Mouse (Mus musculus) CH12.LX (cell line): ENCODE data around the gene Krtcap3. TPM values are rescaled to one million over a fixed set of nuclear protein-coding genes. Genes with fewer than 3 reads are reported as not detected.
A peak's percentile ranks its signal among the peaks of the same experiment; 100 is the strongest.
"Not testable (repeated sequence)": the region's sequence is repeated elsewhere in the genome, so short reads cannot be mapped to it uniquely, and the experiment has no call there.

ENCODE experiments used
- DNase-seq: peaks from one replicate; pipeline ENCODE4 v3.0.0-alpha.2; 2013; ENCODE audit errors: extremely low read depth
- H3K27ac ChIP-seq: 2 replicates; pipeline ENCODE4 v1.5.1; 2012; ENCODE audit warnings: low read depth, mild to moderate bottlenecking, control low read depth, moderate library complexity; ENCODE audit not compliant: insufficient read depth
- H3K27me3 ChIP-seq: replicated peaks from 2 replicates; pipeline ENCODE3; 2012; ENCODE audit warnings: inconsistent platforms
- H3K36me3 ChIP-seq, 2 experiments: replicated peaks in 1 of 2; 2 replicates each; pipeline versions ENCODE3 to v1.6.1; 2012; ENCODE audit warnings: inconsistent platforms in 1 of 2, low read length in 1 of 2, mild to moderate bottlenecking in 1 of 2, mixed read lengths in 1 of 2, moderate library complexity in 1 of 2; ENCODE audit not compliant: control insufficient read depth in 1 of 2, insufficient read depth in 1 of 2
- H3K4me1 ChIP-seq, 2 experiments: 2 replicates each; pipeline ENCODE4 v1.6.1; 2012; ENCODE audit warnings: inconsistent platforms in 1 of 2, moderate library complexity in 1 of 2; ENCODE audit not compliant: insufficient read depth in 2 of 2, control insufficient read depth in 1 of 2
- H3K4me2 ChIP-seq: 2 replicates; pipeline ENCODE4 v1.6.1; 2012; ENCODE audit warnings: low read depth, mild to moderate bottlenecking, control low read depth; ENCODE audit not compliant: poor library complexity, insufficient read depth, severe bottlenecking
- H3K4me3 ChIP-seq, 3 experiments: fragments of 150-350 bp in 1 of 3; sonication (generic) in 1 of 3; replicated peaks in 1 of 3; 2 replicates each; pipeline versions ENCODE3 to v1.5.1; 2011 to 2012; ENCODE audit warnings: low read depth in 2 of 3, low read length in 2 of 3, mild to moderate bottlenecking in 2 of 3, moderate library complexity in 2 of 3, control low read depth in 1 of 3, improper control_type of control experiment in 1 of 3, inconsistent platforms in 1 of 3, mixed read lengths in 1 of 3; ENCODE audit not compliant: poor library complexity in 1 of 3
- H3K79me2 ChIP-seq: replicated peaks from 2 replicates; pipeline ENCODE4 v1.6.1; 2012; ENCODE audit warnings: mild to moderate bottlenecking, moderate library complexity; ENCODE audit not compliant: control insufficient read depth, poor library complexity, insufficient read depth, severe bottlenecking; ENCODE audit errors: extremely low read depth
- H3K9ac ChIP-seq: 2 replicates; pipeline ENCODE4 v1.6.1; 2012; ENCODE audit warnings: low read depth, mild to moderate bottlenecking, control low read depth, moderate library complexity; ENCODE audit not compliant: insufficient read depth
- H3K9me3 ChIP-seq: replicated peaks from 2 replicates; pipeline ENCODE3; 2012; ENCODE audit warnings: low read length, inconsistent platforms, mixed read lengths
- BHLHE40 ChIP-seq: IDR thresholded peaks from 2 replicates; pipeline ENCODE4 v1.6.1; 2011; ENCODE audit warnings: mild to moderate bottlenecking, low read depth, low read length, improper control_type of control experiment
- CHD1 ChIP-seq: IDR thresholded peaks from 2 replicates; pipeline ENCODE4 v1.6.1; 2012; ENCODE audit warnings: low read depth, low read length, improper control_type of control experiment, inconsistent platforms
- CHD2 ChIP-seq: IDR thresholded peaks from 2 replicates; pipeline ENCODE4 v1.6.1; 2011; ENCODE audit warnings: low read length, improper control_type of control experiment
- CTCF ChIP-seq, 2 experiments: IDR thresholded peaks in 1 of 2; conservative IDR thresholded peaks in 1 of 2; 2 replicates each; pipeline ENCODE4 v1.5.1; 2011 to 2012; ENCODE audit warnings: low read depth in 2 of 2, low read length in 2 of 2, improper control_type of control experiment in 1 of 2, inconsistent platforms in 1 of 2, mild to moderate bottlenecking in 1 of 2, moderate library complexity in 1 of 2
- ELF1 ChIP-seq: IDR thresholded peaks from 2 replicates; pipeline ENCODE4 v1.6.1; 2014; ENCODE audit warnings: low read depth, mild to moderate bottlenecking, inconsistent platforms, low read length, improper control_type of control experiment
- HCFC1 ChIP-seq: IDR thresholded peaks from 2 replicates; pipeline ENCODE4 v1.6.1; 2012; ENCODE audit warnings: low read depth, mild to moderate bottlenecking, inconsistent platforms, low read length, improper control_type of control experiment
- IRF4 ChIP-seq: IDR thresholded peaks from 2 replicates; pipeline ENCODE4 v1.6.1; 2014; ENCODE audit warnings: low read depth, mild to moderate bottlenecking, inconsistent platforms, low read length, improper control_type of control experiment
- JUN ChIP-seq: IDR thresholded peaks from 2 replicates; pipeline ENCODE4 v1.6.1; 2011; ENCODE audit warnings: low read depth, mild to moderate bottlenecking, low read length, improper control_type of control experiment, moderate library complexity; ENCODE audit not compliant: insufficient read depth
- JUND ChIP-seq: conservative IDR thresholded peaks from 2 replicates; pipeline ENCODE4 v1.6.1; 2011; ENCODE audit warnings: low read depth, low read length, improper control_type of control experiment
- KAT2A ChIP-seq: IDR thresholded peaks from 2 replicates; pipeline ENCODE4 v1.6.1; 2012; ENCODE audit warnings: low read length, improper control_type of control experiment, inconsistent platforms; ENCODE audit not compliant: insufficient replicate concordance
- MAFK ChIP-seq: IDR thresholded peaks from 2 replicates; pipeline ENCODE4 v1.6.1; 2011; ENCODE audit warnings: low read length, improper control_type of control experiment; ENCODE audit not compliant: insufficient replicate concordance
- MAX ChIP-seq: IDR thresholded peaks from 2 replicates; pipeline ENCODE4 v1.6.1; 2011; ENCODE audit warnings: low read length, improper control_type of control experiment
- MAZ ChIP-seq: IDR thresholded peaks from 2 replicates; pipeline ENCODE4 v1.6.1; 2012; ENCODE audit warnings: low read depth, mild to moderate bottlenecking, inconsistent platforms, low read length, improper control_type of control experiment, moderate library complexity
- MEF2A ChIP-seq: IDR thresholded peaks from 2 replicates; pipeline ENCODE4 v1.6.1; 2014; ENCODE audit warnings: low read depth, mild to moderate bottlenecking, inconsistent platforms, low read length, improper control_type of control experiment, borderline replicate concordance
- MXI1 ChIP-seq: IDR thresholded peaks from 2 replicates; pipeline ENCODE4 v1.6.1; 2011; ENCODE audit warnings: mild to moderate bottlenecking, low read depth, low read length, improper control_type of control experiment
- NRF1 ChIP-seq: IDR thresholded peaks from 2 replicates; pipeline ENCODE4 v1.6.1; 2014; ENCODE audit warnings: low read depth, mild to moderate bottlenecking, inconsistent platforms, low read length, improper control_type of control experiment, moderate library complexity
- POLR2A ChIP-seq: IDR thresholded peaks from 2 replicates; pipeline ENCODE4 v1.6.1; 2011; ENCODE audit warnings: low read depth, mild to moderate bottlenecking, improper control_type of control experiment, low read length
- SIN3A ChIP-seq: IDR thresholded peaks from 2 replicates; pipeline ENCODE4 v1.6.1; 2012; ENCODE audit warnings: low read length, improper control_type of control experiment, inconsistent platforms
- SMC3 ChIP-seq: IDR thresholded peaks from 2 replicates; pipeline ENCODE4 v1.6.1; 2011; ENCODE audit warnings: low read depth, low read length, improper control_type of control experiment
- TBP ChIP-seq: conservative IDR thresholded peaks from 2 replicates; pipeline ENCODE4 v1.6.1; 2011; ENCODE audit warnings: low read depth, low read length, improper control_type of control experiment
- USF1 ChIP-seq: IDR thresholded peaks from 2 replicates; pipeline ENCODE4 v1.6.1; 2014; ENCODE audit warnings: low read depth, mild to moderate bottlenecking, inconsistent platforms, low read length, improper control_type of control experiment
- USF2 ChIP-seq: conservative IDR thresholded peaks from 2 replicates; pipeline ENCODE4 v1.6.1; 2011; ENCODE audit warnings: low read depth, low read length, improper control_type of control experiment
- ZKSCAN1 ChIP-seq: IDR thresholded peaks from 2 replicates; pipeline ENCODE4 v1.6.1; 2012; ENCODE audit warnings: low read depth, inconsistent platforms, low read length, improper control_type of control experiment, borderline replicate concordance
- ZMIZ1 ChIP-seq: IDR thresholded peaks from 2 replicates; pipeline ENCODE4 v1.6.1; 2012; ENCODE audit warnings: low read depth, mild to moderate bottlenecking, inconsistent platforms, low read length, improper control_type of control experiment
- ZNF384 ChIP-seq: IDR thresholded peaks from 2 replicates; pipeline ENCODE4 v1.6.1; 2012; ENCODE audit warnings: low read depth, low read length, improper control_type of control experiment, inconsistent platforms
- dilution Hi-C: fragments of 300-500 bp; cut with MboI; formaldehyde crosslinking; loops from 2 replicates; pipeline ENCODE4 v1.14.3; 2020; ENCODE audit warnings: low sequenced_read_pairs; ENCODE audit not compliant: extremely low pct_unique_long_range_greater_than_20kb, extremely low pct_ligation_motif_present
- in situ Hi-C: fragments of 300-500 bp; cut with MboI; formaldehyde crosslinking; loops from 3 replicates; pipeline ENCODE4 v1.14.3; 2019; ENCODE audit warnings: low sequenced_read_pairs, low pct_ligation_motif_present, low pct_unique_long_range_greater_than_20kb, mixed read lengths
- polyA plus RNA-seq: library from polyadenylated mRNA; unstranded; fragments of >175 nt; gene quantifications from 2 replicates; pipeline ENCODE4 v1.2.1, GENCODE M21; 2012; ENCODE audit warnings: low read depth; ENCODE audit not compliant: insufficient read length
- total RNA-seq, 2 experiments: library from RNA; depleted of rRNA; stranded (reverse); fragments of 300-350 nt in 1 of 2; fragments of >200 nt in 1 of 2; gene quantifications; 2 replicates each; pipeline ENCODE4 v1.2.3; 2012 to 2014

The Krtcap3 gene
- total and polyA plus RNA-seq, 3 experiments, result 8.6 to 14.1 (median 9.8) TPM

DNA sequence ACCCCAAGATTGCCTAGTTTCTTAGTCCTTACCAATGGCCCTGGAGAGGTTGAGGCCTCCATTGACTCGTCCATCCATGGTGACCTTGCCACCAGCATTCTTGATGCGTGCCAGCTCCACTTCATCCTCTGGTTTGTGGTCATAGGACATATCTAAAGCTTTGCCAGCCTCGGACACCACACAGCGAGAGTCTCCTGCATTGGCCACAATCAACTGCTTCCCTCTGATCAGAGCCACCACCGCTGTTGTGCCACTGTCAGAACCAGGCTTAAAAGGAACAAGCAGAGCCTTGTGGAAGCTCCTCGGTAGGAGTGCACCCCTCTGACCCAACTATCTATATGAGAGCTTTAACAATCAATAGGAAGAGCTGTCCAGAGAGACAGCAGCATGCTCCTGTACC lies 47.1 kb upstream of the Krtcap3 start:
- Histone ChIP-seq H3K4me1 (peaks cover 6 to 23% of the 10 kb centered on the region in 2 experiments), H3K9me3 (no peaks in the 10 kb centered on the region), H3K27ac (no peak overlapping the region), H3K4me3 (no peak overlapping the region), H3K4me2 (no peak overlapping the region), H3K9ac (no peak overlapping the region), H3K36me3 (peaks cover 59 to 82% of the 10 kb centered on the region in 2 experiments), H3K27me3 (no peaks in the 10 kb centered on the region), H3K79me2 (peaks cover 31% of the 10 kb centered on the region)
- TF ChIP-seq HCFC1 (no peak), JUN (no peak), ZMIZ1 (no peak), NRF1 (no peak), TBP (no peak), ELF1 (no peak), MAZ (no peak), ZNF384 (no peak), SIN3A (no peak), ZKSCAN1 (no peak), BHLHE40 (no peak), MXI1 (no peak)
- DNase-seq, result no peak
- in situ Hi-C loops, result no loop called here
- dilution Hi-C loops, result no loop called here

DNA sequence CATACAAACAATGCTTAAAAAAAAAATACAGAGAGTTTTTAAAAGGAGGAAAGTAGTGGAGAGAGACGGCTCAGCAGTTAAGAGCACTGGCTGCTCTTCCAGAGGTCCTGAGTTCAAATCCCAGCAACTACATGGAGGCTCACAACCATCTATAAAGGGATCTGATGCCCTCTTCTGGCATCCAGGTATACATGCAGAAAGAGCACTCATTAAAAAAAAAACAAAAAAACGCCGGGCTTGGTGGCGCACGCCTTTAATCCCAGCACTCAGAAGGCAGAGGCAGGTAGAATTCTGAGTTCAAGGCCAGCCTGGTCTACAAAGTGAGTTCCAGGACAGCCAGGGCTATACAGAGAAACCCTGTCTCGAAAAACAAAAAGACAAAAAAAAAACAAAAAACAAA lies 34.9 kb upstream of the Krtcap3 start:
- Histone ChIP-seq H3K79me2 (peaks cover 80% of the 10 kb centered on the region), H3K4me1 (peaks cover 2 to 36% of the 10 kb centered on the region in 2 experiments; a peak in 3 of 4 replicates), H3K36me3 (peaks cover 0 to 33% of the 10 kb centered on the region in 2 experiments)
- H3K9ac ChIP-seq, H3K27me3 ChIP-seq, in situ Hi-C loops, dilution Hi-C loops, H3K4me3 ChIP-seq, DNase-seq, H3K4me2 ChIP-seq, H3K9me3 ChIP-seq, H3K27ac ChIP-seq: not testable (repeated sequence)
- TF ChIP-seq ZNF384, result peak; percentile 55; the same call in 1 of the 2 replicates

DNA sequence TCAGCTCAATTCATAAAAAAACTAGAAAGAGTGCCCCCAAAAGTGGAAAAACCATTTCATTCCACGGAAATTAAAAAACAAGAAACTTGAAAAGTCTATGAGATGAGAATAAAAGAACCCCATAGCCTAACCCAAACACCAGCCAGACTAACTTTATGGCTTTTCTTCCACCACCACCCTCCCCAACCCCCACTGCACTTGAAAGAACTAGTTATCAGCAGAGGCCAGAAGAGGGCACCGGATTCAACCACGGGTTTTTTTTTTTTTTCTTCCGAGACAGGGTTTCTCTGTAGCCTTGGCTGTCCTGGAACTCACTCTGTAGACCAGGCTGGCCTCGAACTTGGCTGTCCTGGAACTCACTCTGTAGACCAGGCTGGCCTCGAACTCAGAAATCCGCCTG lies 33.2 kb upstream of the Krtcap3 start:
- H3K36me3 ChIP-seq, result peaks cover 0 to 21% of the 10 kb centered on the region in 2 experiments
- in situ Hi-C loops (no loop called here), dilution Hi-C loops (no loop called here)
- peaks cover 0 to 30% of the 10 kb centered on the region in 2 experiments; a peak in 2 of 4 replicates for H3K4me1 ChIP-seq
- H3K27me3 ChIP-seq, result no peaks in the 10 kb centered on the region
- no peak overlapping the region for H3K27ac ChIP-seq
- peak overlapping the region; percentile 86; the same call in 1 of the 2 replicates for H3K4me2 ChIP-seq
- peak overlapping the region; percentile 75; the same call in 1 of the 2 replicates for H3K9ac ChIP-seq
- H3K79me2 ChIP-seq, result peaks cover 64% of the 10 kb centered on the region
- peak; percentile 69 for DNase-seq
- no peak overlapping the region for H3K4me3 ChIP-seq
- no peaks in the 10 kb centered on the region for H3K9me3 ChIP-seq
- TF ChIP-seq CHD1 (no peak), MEF2A (no peak), JUND (no peak), MAFK (no peak), ELF1 (no peak), MAZ (0 out of 2 replicates have a peak, but pooled peaks have one; percentile 35), BHLHE40 (no peak), TBP (no peak), POLR2A (no peak), MAX (no peak), IRF4 (peak; percentile 42; the same call in 1 of the 2 replicates), CTCF (conservative IDR thresholded peaks at IDR 0.05 in 1 of 2, IDR thresholded peaks at IDR 0.05 in 1 of 2; ENCODE audit: low read depth in 2 of 2, low read length in 2 of 2) (peak in 1 of 2 experiments; percentile 55; a peak in 2 of 4 replicates), USF1 (no peak), SMC3 (peak; percentile 20), ZNF384 (peak; percentile 97), USF2 (no peak), CHD2 (peak; percentile 69; the same call in 1 of the 2 replicates), SIN3A (0 out of 2 replicates have a peak, but pooled peaks have one; percentile 17), KAT2A (no peak), HCFC1 (peak; percentile 38; the same call in 1 of the 2 replicates)
